Mouse (Mus musculus) macrophage (primary cell): Measurements from ENCODE around the gene Art4. TPM values are rescaled to one million over a fixed set of nuclear protein-coding genes. Genes with fewer than 3 reads are reported as not detected.
"Not testable (repeated sequence)": the region's sequence is repeated elsewhere in the genome, so short reads cannot be mapped to it uniquely, and the experiment has no call there.

Experiments used
- H3K27ac ChIP-seq: fragments of 350-480 bp; formaldehyde crosslinking; 2 replicates; pipeline ENCODE4 v1.9.0; 2021
- H3K36me3 ChIP-seq: fragments of 350-480 bp; formaldehyde crosslinking; 2 replicates; pipeline ENCODE4 v1.9.0; 2021; ENCODE audit errors: inconsistent target
- H3K4me3 ChIP-seq: fragments of 350-480 bp; formaldehyde crosslinking; 2 replicates; pipeline ENCODE4 v1.9.0; 2021; ENCODE audit errors: inconsistent target
- H3K79me2 ChIP-seq: fragments of 350-480 bp; formaldehyde crosslinking; 2 replicates; pipeline ENCODE4 v1.9.0; 2021; ENCODE audit errors: inconsistent target
- WGBS: methylation state at CpG from one replicate; pipeline ENCODE4 v1.1.7; 2026; ENCODE audit warnings: inconsistent platforms; ENCODE audit not compliant: missing documents; 5-methylcytosine and 5-hydroxymethylcytosine counted together
- polyA plus RNA-seq: library from polyadenylated mRNA; stranded (reverse); fragments of 250-400 nt; gene quantifications from 3 replicates; pipeline ENCODE4 v1.2.4, GENCODE M21; 2018; ENCODE audit warnings: inconsistent platforms

Gene Art4
- polyA plus RNA-seq, 1 experiment from 2014 or later, result not detected

GRCm38 (mm10) chr6:136887854-136888253 is 30.3 kb upstream of the Art4 start:
- Histone ChIP-seq H3K79me2 (no peaks in the 10 kb centered on the region), H3K36me3 (no peaks in the 10 kb centered on the region)
- WGBS, result 91% methylated on average over 9 of the region's 9 CpGs

GRCm38 (mm10) chr6:136884766-136885165 is 27.2 kb upstream of the Art4 start:
- not testable (repeated sequence) for H3K4me3 ChIP-seq, H3K36me3 ChIP-seq, H3K79me2 ChIP-seq, H3K27ac ChIP-seq
- WGBS, result no CpG with 5 or more reads among the region's 1 CpGs

More at GRCm38 (mm10) chr6:136887854-136888253, 30.3 kb upstream of the Art4 start:
- Histone ChIP-seq H3K27ac (no peak overlapping the region), H3K4me3 (no peak overlapping the region)

- no peaks in the 10 kb centered on the region for H3K36me3 ChIP-seq
- no peak overlapping the region for H3K4me3 ChIP-seq
- H3K79me2 ChIP-seq, result no peaks in the 10 kb centered on the region
- H3K27ac ChIP-seq, result no peak overlapping the region
- WGBS, result 80% methylated on average over 6 of the region's 6 CpGs
These were observed 26.4 kb upstream of the Art4 start for GRCm38 (mm10) chr6:136883961-136884360.

- WGBS, result 72% methylated on average over 3 of the region's 3 CpGs
- H3K36me3 ChIP-seq, result no peaks in the 10 kb centered on the region
- H3K79me2 ChIP-seq, result no peaks in the 10 kb centered on the region
- no peak overlapping the region for H3K27ac ChIP-seq
- no peak overlapping the region for H3K4me3 ChIP-seq
These were observed 25.9 kb upstream of the Art4 start for GRCm38 (mm10) chr6:136883431-136883915.

GRCm38 (mm10) chr6:136881678-136882077 is 24.1 kb upstream of the Art4 start:
- Histone ChIP-seq H3K79me2 (no peaks in the 10 kb centered on the region), H3K4me3 (no peak overlapping the region), H3K27ac (no peak overlapping the region), H3K36me3 (no peaks in the 10 kb centered on the region)
- 96% methylated on average over 8 of the region's 8 CpGs for WGBS

- WGBS, result 82% methylated on average over 9 of the region's 9 CpGs
- Histone ChIP-seq H3K27ac (no peak within 1 kb of the TSS), H3K79me2 (no peaks in the 10 kb centered on the region), H3K4me3 (no peak within 1 kb of the TSS), H3K36me3 (no peaks in the 10 kb centered on the region)
These were observed 18.1 kb upstream of the Art4 start, which contains the start of gene Mgp for GRCm38 (mm10) chr6:136875670-136876069. Mgp (minus strand) TSS chr6:136875823.

GRCm38 (mm10) chr6:136874599-136874998 is 17.1 kb upstream of the Art4 start:
- H3K27ac ChIP-seq, result no peak overlapping the region
- H3K36me3 ChIP-seq, result no peaks in the 10 kb centered on the region
- 23% methylated on average over 8 of the region's 8 CpGs for WGBS
- no peak overlapping the region for H3K4me3 ChIP-seq
- no peaks in the 10 kb centered on the region for H3K79me2 ChIP-seq

GRCm38 (mm10) chr6:136868921-136869320 is 11.4 kb upstream of the Art4 start:
- Histone ChIP-seq H3K36me3 (no peaks in the 10 kb centered on the region), H3K79me2 (no peaks in the 10 kb centered on the region), H3K27ac (no peak overlapping the region), H3K4me3 (no peak overlapping the region)
- WGBS, result 92% methylated on average over 5 of the region's 5 CpGs

GRCm38 (mm10) chr6:136866150-136866549 is 8.6 kb upstream of the Art4 start:
- Histone ChIP-seq H3K4me3 (no peak overlapping the region), H3K79me2 (no peaks in the 10 kb centered on the region), H3K36me3 (no peaks in the 10 kb centered on the region), H3K27ac (no peak overlapping the region)
- WGBS, result 95% methylated on average over 4 of the region's 4 CpGs

GRCm38 (mm10) chr6:136865360-136865759 is 7.8 kb upstream of the Art4 start:
- 95% methylated on average over 5 of the region's 5 CpGs for WGBS
- Histone ChIP-seq H3K36me3 (no peaks in the 10 kb centered on the region), H3K4me3 (no peak overlapping the region), H3K27ac (no peak overlapping the region), H3K79me2 (no peaks in the 10 kb centered on the region)

GRCm38 (mm10) chr6:136861020-136861419 is 3.5 kb upstream of the Art4 start:
- Histone ChIP-seq H3K36me3 (no peaks in the 10 kb centered on the region), H3K79me2 (no peaks in the 10 kb centered on the region), H3K27ac (no peak overlapping the region), H3K4me3 (no peak overlapping the region)
- WGBS, result 51% methylated on average over 9 of the region's 9 CpGs

GRCm38 (mm10) chr6:136858420-136858819 is 887 bp upstream of the Art4 start:
- H3K27ac ChIP-seq, result no peak overlapping the region
- H3K4me3 ChIP-seq, result no peak overlapping the region
- no peaks in the 10 kb centered on the region for H3K36me3 ChIP-seq
- WGBS, result 78% methylated on average over 8 of the region's 8 CpGs
- H3K79me2 ChIP-seq, result no peaks in the 10 kb centered on the region

GRCm38 (mm10) chr6:136857873-136858260 is 334 bp upstream of the Art4 start:
- Histone ChIP-seq H3K36me3 (no peaks in the 10 kb centered on the region), H3K27ac (no peak overlapping the region), H3K79me2 (no peaks in the 10 kb centered on the region), H3K4me3 (no peak overlapping the region)
- 37% methylated on average over 11 of the region's 11 CpGs for WGBS

- WGBS, result 24% methylated on average over 13 of the region's 14 CpGs
- H3K4me3 ChIP-seq, result no peak overlapping the region
- no peaks in the 10 kb centered on the region for H3K36me3 ChIP-seq
- no peak overlapping the region for H3K27ac ChIP-seq
- H3K79me2 ChIP-seq, result no peaks in the 10 kb centered on the region
These were observed 1.4 kb downstream of the Art4 start for GRCm38 (mm10) chr6:136856071-136856636.

- H3K4me3 ChIP-seq, result no peak overlapping the region
- H3K36me3 ChIP-seq, result no peaks in the 10 kb centered on the region
- H3K27ac ChIP-seq, result no peak overlapping the region
- 83% methylated on average over 2 of the region's 2 CpGs for WGBS
- no peaks in the 10 kb centered on the region for H3K79me2 ChIP-seq
These were observed 2.4 kb downstream of the Art4 start for GRCm38 (mm10) chr6:136855183-136855582.

- no peaks in the 10 kb centered on the region for H3K79me2 ChIP-seq
- H3K27ac ChIP-seq, result no peak overlapping the region
- WGBS, result 35% methylated on average over 11 of the region's 11 CpGs
- H3K4me3 ChIP-seq, result no peak overlapping the region
- no peaks in the 10 kb centered on the region for H3K36me3 ChIP-seq
These were observed 3.2 kb downstream of the Art4 start for GRCm38 (mm10) chr6:136854361-136854781.
